Mouse (Mus musculus): Measurements from ENCODE around the gene Dgki. TPM values are rescaled to one million over a fixed set of nuclear protein-coding genes. Genes with fewer than 3 reads are reported as not detected.

The Dgki gene
- polyA plus RNA-seq, 2 experiments, result 0.02 TPM; not detected in 1

- Histone ChIP-seq H3K9ac (replicated peaks) (no peak overlapping the region), H3K4me1 (replicated peaks; ENCODE audit: control insufficient read depth in 2 of 2, insufficient read depth in 2 of 2, low read length in 1 of 2) (peaks cover 0 to 11% of the 10 kb centered on the region in 2 experiments; a peak in 2 of 4 replicates), H3K4me2 (ENCODE audit: low read depth) (no peak overlapping the region), H3K4me3 (ENCODE audit: insufficient read depth in 1 of 2, low read depth in 2 of 2, low read length in 2 of 2) (no peak overlapping the region), H3K27ac (no peak overlapping the region), H3K36me3 (replicated peaks; ENCODE audit: control insufficient read depth, insufficient read depth, low read depth) (no peaks in the 10 kb centered on the region), H3K27me3 (ENCODE audit: control insufficient read depth, insufficient read depth, low read length) (no peaks in the 10 kb centered on the region), H3K9me3 (ENCODE audit: control insufficient read depth, low read length) (no peaks in the 10 kb centered on the region)
- no peak for TF ChIP-seq EP300 (IDR thresholded peaks at IDR 0.05; ENCODE audit: low read depth)
- TF ChIP-seq CTCF (IDR thresholded peaks at IDR 0.05; ENCODE audit: low read depth), result no peak
- no peak for ATAC-seq (ENCODE audit: insufficient read depth)
- 60% methylated on average over 1 of the region's 1 CpGs for WGBS (ENCODE audit: insufficient replicate concordance)
- DNase-seq (ENCODE audit: low read depth in 3 of 3, low spot score in 3 of 3), result no peak
Measured at GRCm38 (mm10) chr6:37067357-37067756, 232.6 kb downstream of the Dgki start.

- ATAC-seq (ENCODE audit: insufficient read depth) (peak; percentile 73), DNase-seq (ENCODE audit: low read depth in 3 of 3, low spot score in 3 of 3) (no peak)
- TF ChIP-seq CTCF (IDR thresholded peaks at IDR 0.05; ENCODE audit: low read depth), result no peak
- 0 out of 2 replicates have a peak, but pooled peaks have one; percentile 4 for TF ChIP-seq EP300 (IDR thresholded peaks at IDR 0.05; ENCODE audit: low read depth)
- Histone ChIP-seq H3K9me3 (ENCODE audit: control insufficient read depth, low read length) (no peaks in the 10 kb centered on the region), H3K36me3 (replicated peaks; ENCODE audit: control insufficient read depth, insufficient read depth, low read depth) (no peaks in the 10 kb centered on the region), H3K4me2 (ENCODE audit: low read depth) (no peak overlapping the region), H3K27ac (no peak overlapping the region), H3K4me1 (replicated peaks; ENCODE audit: control insufficient read depth in 2 of 2, insufficient read depth in 2 of 2, low read length in 1 of 2) (peaks cover 0 to 11% of the 10 kb centered on the region in 2 experiments; a peak in 2 of 4 replicates), H3K9ac (replicated peaks) (no peak overlapping the region), H3K4me3 (ENCODE audit: insufficient read depth in 1 of 2, low read depth in 2 of 2, low read length in 2 of 2) (no peak overlapping the region), H3K27me3 (ENCODE audit: control insufficient read depth, insufficient read depth, low read length) (no peaks in the 10 kb centered on the region)
- 7% methylated on average over 10 of the region's 10 CpGs for WGBS (ENCODE audit: insufficient replicate concordance)
Measured at GRCm38 (mm10) chr6:37064214-37064830, 235.7 kb downstream of the Dgki start.

DNA sequence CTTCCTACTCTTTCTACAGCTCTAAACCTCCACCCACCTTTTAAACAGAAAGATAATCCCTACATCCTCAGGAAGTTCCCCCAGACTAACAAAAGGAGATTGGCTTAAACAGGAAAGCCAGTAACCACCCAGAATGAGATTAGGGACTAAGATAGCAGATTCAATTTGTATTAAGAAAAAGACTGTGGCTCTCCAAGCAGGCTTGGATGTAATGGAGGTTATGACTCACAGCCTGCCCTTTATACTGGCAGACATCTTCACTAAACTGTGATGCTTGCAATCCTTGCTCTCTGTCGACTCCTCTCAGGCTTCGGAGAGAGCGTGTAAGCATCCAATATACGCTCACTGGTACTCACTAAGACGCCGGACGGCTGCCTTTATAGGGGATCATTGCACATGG lies 236.7 kb downstream of the Dgki start:
- H3K36me3 ChIP-seq (replicated peaks; ENCODE audit: control insufficient read depth, insufficient read depth, low read depth), result no peaks in the 10 kb centered on the region
- H3K9ac ChIP-seq (replicated peaks), result no peak overlapping the region
- no peak overlapping the region for H3K4me3 ChIP-seq (ENCODE audit: insufficient read depth in 1 of 2, low read depth in 2 of 2, low read length in 2 of 2)
- H3K27ac ChIP-seq, result no peak overlapping the region
- no peak for TF ChIP-seq CTCF (IDR thresholded peaks at IDR 0.05; ENCODE audit: low read depth)
- TF ChIP-seq EP300 (IDR thresholded peaks at IDR 0.05; ENCODE audit: low read depth), result no peak
- 58% methylated on average over 7 of the region's 7 CpGs for WGBS (ENCODE audit: insufficient replicate concordance)
- DNase-seq (ENCODE audit: low read depth in 3 of 3, low spot score in 3 of 3) (no peak), ATAC-seq (ENCODE audit: insufficient read depth) (no peak)
- H3K9me3 ChIP-seq (ENCODE audit: control insufficient read depth, low read length), result no peaks in the 10 kb centered on the region
- H3K27me3 ChIP-seq (ENCODE audit: control insufficient read depth, insufficient read depth, low read length), result no peaks in the 10 kb centered on the region
- peaks cover 0 to 11% of the 10 kb centered on the region in 2 experiments; a peak in 2 of 4 replicates for H3K4me1 ChIP-seq (replicated peaks; ENCODE audit: control insufficient read depth in 2 of 2, insufficient read depth in 2 of 2, low read length in 1 of 2)
- H3K4me2 ChIP-seq (ENCODE audit: low read depth), result no peak overlapping the region

- Histone ChIP-seq H3K4me1 (replicated peaks; ENCODE audit: control insufficient read depth in 2 of 2, insufficient read depth in 2 of 2, low read length in 1 of 2) (peaks cover 0 to 11% of the 10 kb centered on the region in 2 experiments; a peak in 2 of 4 replicates), H3K36me3 (replicated peaks; ENCODE audit: control insufficient read depth, insufficient read depth, low read depth) (no peaks in the 10 kb centered on the region), H3K27ac (no peak overlapping the region), H3K27me3 (ENCODE audit: control insufficient read depth, insufficient read depth, low read length) (no peaks in the 10 kb centered on the region), H3K9ac (replicated peaks) (no peak overlapping the region), H3K4me3 (ENCODE audit: insufficient read depth in 1 of 2, low read depth in 2 of 2, low read length in 2 of 2) (no peak overlapping the region), H3K4me2 (ENCODE audit: low read depth) (no peak overlapping the region), H3K9me3 (ENCODE audit: control insufficient read depth, low read length) (no peaks in the 10 kb centered on the region)
- TF ChIP-seq EP300 (IDR thresholded peaks at IDR 0.05; ENCODE audit: low read depth), result no peak
- ATAC-seq (ENCODE audit: insufficient read depth), result no peak
- 69% methylated on average over 3 of the region's 3 CpGs for WGBS (ENCODE audit: insufficient replicate concordance)
- DNase-seq (ENCODE audit: low read depth in 3 of 3, low spot score in 3 of 3), result no peak
Measured at GRCm38 (mm10) chr6:37060114-37060513, 239.9 kb downstream of the Dgki start.

DNA sequence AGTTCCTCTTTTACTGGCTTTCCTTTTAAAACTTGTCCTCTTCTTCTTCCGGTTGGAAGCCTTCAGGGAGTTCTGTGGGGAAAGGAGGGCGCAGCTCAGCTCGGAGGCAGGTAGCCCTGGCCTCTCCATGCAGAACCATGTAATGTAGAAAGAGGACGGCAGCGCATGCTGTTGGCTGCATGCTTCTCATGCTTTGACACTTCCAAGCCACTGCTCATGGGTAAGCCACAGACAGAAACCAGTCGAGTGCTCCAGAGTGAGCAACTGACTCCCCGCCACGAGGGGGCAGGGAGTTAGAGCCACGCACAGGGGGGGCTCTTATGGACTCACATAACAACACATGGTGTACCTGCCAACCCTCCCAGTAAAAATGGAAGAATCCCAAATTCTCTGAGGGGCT lies 242.0 kb downstream of the Dgki start:
- Histone ChIP-seq H3K27ac (no peak overlapping the region), H3K9me3 (ENCODE audit: control insufficient read depth, low read length) (no peaks in the 10 kb centered on the region), H3K4me1 (replicated peaks; ENCODE audit: control insufficient read depth in 2 of 2, insufficient read depth in 2 of 2, low read length in 1 of 2) (no peaks in the 10 kb centered on the region), H3K27me3 (ENCODE audit: control insufficient read depth, insufficient read depth, low read length) (no peaks in the 10 kb centered on the region), H3K36me3 (replicated peaks; ENCODE audit: control insufficient read depth, insufficient read depth, low read depth) (no peaks in the 10 kb centered on the region), H3K4me3 (ENCODE audit: insufficient read depth in 1 of 2, low read depth in 2 of 2, low read length in 2 of 2) (no peak overlapping the region), H3K9ac (replicated peaks) (no peak overlapping the region), H3K4me2 (ENCODE audit: low read depth) (no peak overlapping the region)
- ATAC-seq (ENCODE audit: insufficient read depth) (no peak), DNase-seq (ENCODE audit: low read depth in 3 of 3, low spot score in 3 of 3) (no peak)
- TF ChIP-seq EP300 (IDR thresholded peaks at IDR 0.05; ENCODE audit: low read depth) (no peak), CTCF (IDR thresholded peaks at IDR 0.05; ENCODE audit: low read depth) (no peak)
- WGBS (ENCODE audit: insufficient replicate concordance), result 61% methylated on average over 9 of the region's 9 CpGs

Measured in liver, embryonic 14.5 days (tissue).